Mouse (Mus musculus): Measurements from ENCODE around the gene Omp. TPM values are rescaled to one million over a fixed set of nuclear protein-coding genes. Genes with fewer than 3 reads are reported as not detected.

Gene Omp
- polyA plus RNA-seq (2015; fragmentation: Nextera tagmentation; extraction: Ambion mirVana): 0.48 and 0.70 TPM in 2 replicates

GRCm38 (mm10) chr7:98145402-98145801 is at the start of gene Omp:
Gene Omp, minus strand, starts transcription at chr7:98145502.

GRCm38 (mm10) chr7:98177929-98178559 is 32.7 kb upstream of the Omp start, which contains the start of gene Capn5:
Gene Capn5, minus strand, starts transcription at chr7:98178274.

GRCm38 (mm10) chr7:98119179-98119960 is 25.9 kb downstream of the Omp start, which contains the start of gene Myo7a:
Gene Myo7a, minus strand, starts transcription at chr7:98119524.

Other genes starting within 250 kb of the Omp start
- gene Gdpd4, start 225.5 kb downstream of the Omp start, polyA plus RNA-seq (2015; fragmentation: Nextera tagmentation; extraction: Ambion mirVana): not detected in 2 replicates
- 5.8 and 8.3 TPM in 2 replicates for gene Myo7a, start 26.0 kb downstream of the Omp start, polyA plus RNA-seq (2015; fragmentation: Nextera tagmentation; extraction: Ambion mirVana)
- gene Capn5, start 32.8 kb upstream of the Omp start, polyA plus RNA-seq (2015; fragmentation: Nextera tagmentation; extraction: Ambion mirVana): 8.8 and 9.4 TPM in 2 replicates
- 0.08 TPM in 1 of 2 replicates, not detected in the other for gene B3gnt6, start 54.0 kb upstream of the Omp start, polyA plus RNA-seq (2015; fragmentation: Nextera tagmentation; extraction: Ambion mirVana)
- gene Acer3, start 175.7 kb upstream of the Omp start, polyA plus RNA-seq (2015; fragmentation: Nextera tagmentation; extraction: Ambion mirVana): 37.7 and 40.2 TPM in 2 replicates
- 3.4 and 4.4 TPM in 2 replicates for gene Tsku, start 215.8 kb upstream of the Omp start, polyA plus RNA-seq (2015; fragmentation: Nextera tagmentation; extraction: Ambion mirVana)